Mouse (Mus musculus) C2C12 (cell line): ENCODE measurements around the gene Treml1. TPM values are rescaled to one million over a fixed set of nuclear protein-coding genes. Genes with fewer than 3 reads are reported as not detected.

Source experiments
- H3K27me3 ChIP-seq: one replicate; pipeline ENCODE4 v1.6.1; 2011; ENCODE audit not compliant: control insufficient read depth, insufficient read depth, insufficient read length
- H3K36me3 ChIP-seq: one replicate; pipeline ENCODE4 v1.6.1; 2011; ENCODE audit not compliant: control insufficient read depth, insufficient read depth
- H3K4me3 ChIP-seq: one replicate; pipeline ENCODE4 v1.5.1; 2011; ENCODE audit warnings: mild to moderate bottlenecking, control low read depth; ENCODE audit not compliant: poor library complexity, insufficient read depth, severe bottlenecking
- H3K79me2 ChIP-seq: one replicate; pipeline ENCODE4 v1.6.1; 2011; ENCODE audit not compliant: control insufficient read depth, insufficient read depth
- H3K79me3 ChIP-seq: one replicate; pipeline ENCODE4 v1.6.1; 2011; ENCODE audit warnings: low read depth, control low read depth
- H3ac ChIP-seq: one replicate; pipeline ENCODE3; 2011; ENCODE audit warnings: low read depth; ENCODE audit not compliant: control insufficient read depth, insufficient read length
- CEBPB ChIP-seq: IDR thresholded peaks from one replicate; pipeline ENCODE4 v1.6.1; 2011; ENCODE audit warnings: low read depth, mild to moderate bottlenecking, control low read depth, moderate library complexity
- CTCF ChIP-seq: IDR thresholded peaks from one replicate; pipeline ENCODE4 v1.5.1; 2011; ENCODE audit not compliant: control insufficient read depth, insufficient read depth, insufficient read length
- FOSL1 ChIP-seq: IDR thresholded peaks from one replicate; pipeline ENCODE4 v1.8.0; 2011; ENCODE audit warnings: mild to moderate bottlenecking, low read length; ENCODE audit not compliant: poor library complexity, insufficient read depth, severe bottlenecking
- MAX ChIP-seq: IDR thresholded peaks from one replicate; pipeline ENCODE4 v1.6.1; 2011; ENCODE audit warnings: mild to moderate bottlenecking, control low read depth
- MYOD1 ChIP-seq: IDR thresholded peaks from one replicate; pipeline ENCODE4 v1.6.1; 2011; ENCODE audit warnings: low read depth; ENCODE audit not compliant: control insufficient read depth, insufficient read length
- MYOG ChIP-seq: IDR thresholded peaks from one replicate; pipeline ENCODE4 v1.6.1; 2011; ENCODE audit not compliant: control insufficient read depth, insufficient read length; ENCODE audit errors: extremely low read depth
- USF1 ChIP-seq: IDR thresholded peaks from one replicate; pipeline ENCODE4 v1.6.1; 2011; ENCODE audit warnings: low read depth, mild to moderate bottlenecking, control low read depth, moderate library complexity
- polyA plus RNA-seq: library from polyadenylated mRNA; unstranded; fragments of >200 nt; fragmentation: generic; extraction: Trizol; gene quantifications from one replicate; pipeline ENCODE4 v1.2.1, GENCODE M21; 2012; ENCODE audit warnings: missing spikeins

The Treml1 gene
- polyA plus RNA-seq, 1 experiment: not detected

GRCm38 (mm10) chr17:48410299-48410785 lies 50.6 kb downstream of the Treml1 start:
- H3K36me3 ChIP-seq: peaks cover 25% of the 10 kb centered on the region
- no peaks in the 10 kb centered on the region for H3K27me3 ChIP-seq
- TF ChIP-seq MAX: no peak
- TF ChIP-seq USF1: no peak
- no peak for TF ChIP-seq MYOD1
- no peak for TF ChIP-seq MYOG
- TF ChIP-seq FOSL1: no peak
- TF ChIP-seq CEBPB: no peak
- no peak for TF ChIP-seq CTCF
- H3K4me3 ChIP-seq: peak overlapping the region; percentile 44
- peak overlapping the region; percentile 89 for H3ac ChIP-seq
- H3K79me2 ChIP-seq: peaks cover 62% of the 10 kb centered on the region
- peaks cover 47% of the 10 kb centered on the region for H3K79me3 ChIP-seq

DNA sequence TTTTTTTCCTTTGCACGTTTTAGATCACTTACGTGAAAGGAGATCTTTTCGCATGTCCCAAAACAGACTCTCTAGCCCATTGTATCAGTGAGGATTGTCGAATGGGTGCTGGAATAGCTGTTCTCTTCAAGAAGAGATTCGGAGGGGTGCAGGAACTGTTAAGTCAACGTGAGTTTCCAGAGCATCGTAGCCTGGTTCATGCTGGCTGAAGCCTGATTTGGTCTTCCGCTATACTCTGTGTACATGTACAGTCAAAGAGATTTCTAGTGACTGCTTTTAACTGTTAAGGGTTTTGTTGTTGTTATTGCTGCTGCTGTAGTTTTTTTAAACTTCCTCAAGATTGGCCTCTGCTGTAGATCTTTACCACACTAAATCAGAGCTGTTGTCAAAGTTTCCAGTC lies 51.5 kb downstream of the Treml1 start:
- H3K79me2 ChIP-seq: peaks cover 53% of the 10 kb centered on the region
- H3K36me3 ChIP-seq: peaks cover 22% of the 10 kb centered on the region
- no peak for TF ChIP-seq FOSL1
- no peak for TF ChIP-seq USF1
- no peak for TF ChIP-seq CEBPB
- no peak for TF ChIP-seq MAX
- TF ChIP-seq MYOD1: no peak
- TF ChIP-seq CTCF: no peak
- TF ChIP-seq MYOG: no peak
- peaks cover 38% of the 10 kb centered on the region for H3K79me3 ChIP-seq
- peak overlapping the region; percentile 65 for H3ac ChIP-seq
- H3K27me3 ChIP-seq: no peaks in the 10 kb centered on the region
- peak overlapping the region; percentile 44 for H3K4me3 ChIP-seq

GRCm38 (mm10) chr17:48416011-48416410 lies 56.3 kb downstream of the Treml1 start:
- TF ChIP-seq MYOG (no peak), CTCF (no peak), CEBPB (no peak)
- Histone ChIP-seq H3K79me2 (peaks cover 17% of the 10 kb centered on the region), H3K79me3 (peaks cover 6% of the 10 kb centered on the region), H3K36me3 (peaks cover 26% of the 10 kb centered on the region), H3K27me3 (no peaks in the 10 kb centered on the region), H3ac (no peak overlapping the region), H3K4me3 (no peak overlapping the region)

Other genes starting within 250 kb of the Treml1 start
- not detected for gene 9830107B12Rik, start 213.6 kb upstream of the Treml1 start, polyA plus RNA-seq
- not detected for gene A530064D06Rik, start 192.6 kb upstream of the Treml1 start, polyA plus RNA-seq
- not detected for gene Trem1, start 127.1 kb upstream of the Treml1 start, polyA plus RNA-seq
- gene Trem3, start 112.1 kb upstream of the Treml1 start, polyA plus RNA-seq: not detected
- gene Treml4, start 95.6 kb upstream of the Treml1 start, polyA plus RNA-seq: not detected
- gene Treml2, start 60.4 kb upstream of the Treml1 start, polyA plus RNA-seq: not detected
- gene B430306N03Rik, start 43.8 kb upstream of the Treml1 start, polyA plus RNA-seq: not detected
- gene Trem2, start 13.5 kb upstream of the Treml1 start, polyA plus RNA-seq: not detected
- gene Nfya, start 50.0 kb downstream of the Treml1 start, polyA plus RNA-seq: 24.0 TPM
- gene Oard1, start 50.1 kb downstream of the Treml1 start, polyA plus RNA-seq: 14.1 TPM
- gene Apobec2, start 73.0 kb downstream of the Treml1 start, polyA plus RNA-seq: 0.27 TPM
- not detected for gene Tspo2, start 91.6 kb downstream of the Treml1 start, polyA plus RNA-seq
- gene Unc5cl, start 95.0 kb downstream of the Treml1 start, polyA plus RNA-seq: not detected